Mouse (Mus musculus): ENCODE measurements around the gene Med24.

- TF ChIP-seq GATA1 (IDR thresholded peaks at IDR 0.05; ENCODE audit: borderline replicate concordance, low read length) (no peak), FLI1 (IDR thresholded peaks at IDR 0.05; ENCODE audit: low read length) (no peak)
These were observed 33.8 kb downstream of the Med24 start for GRCm38 (mm10) chr11:98695408-98695807.

Data from megakaryocyte, embryonic 14.5 days (primary cell).